Mouse (Mus musculus) ovary, adult 18-20 months (tissue): ENCODE measurements around the gene Yif1a.

Experiments used
- DNase-seq: peaks from one replicate; pipeline ENCODE4 v3.0.0; 2022; ENCODE audit warnings: low spot score, mixed read lengths

Yif1a gene

DNA sequence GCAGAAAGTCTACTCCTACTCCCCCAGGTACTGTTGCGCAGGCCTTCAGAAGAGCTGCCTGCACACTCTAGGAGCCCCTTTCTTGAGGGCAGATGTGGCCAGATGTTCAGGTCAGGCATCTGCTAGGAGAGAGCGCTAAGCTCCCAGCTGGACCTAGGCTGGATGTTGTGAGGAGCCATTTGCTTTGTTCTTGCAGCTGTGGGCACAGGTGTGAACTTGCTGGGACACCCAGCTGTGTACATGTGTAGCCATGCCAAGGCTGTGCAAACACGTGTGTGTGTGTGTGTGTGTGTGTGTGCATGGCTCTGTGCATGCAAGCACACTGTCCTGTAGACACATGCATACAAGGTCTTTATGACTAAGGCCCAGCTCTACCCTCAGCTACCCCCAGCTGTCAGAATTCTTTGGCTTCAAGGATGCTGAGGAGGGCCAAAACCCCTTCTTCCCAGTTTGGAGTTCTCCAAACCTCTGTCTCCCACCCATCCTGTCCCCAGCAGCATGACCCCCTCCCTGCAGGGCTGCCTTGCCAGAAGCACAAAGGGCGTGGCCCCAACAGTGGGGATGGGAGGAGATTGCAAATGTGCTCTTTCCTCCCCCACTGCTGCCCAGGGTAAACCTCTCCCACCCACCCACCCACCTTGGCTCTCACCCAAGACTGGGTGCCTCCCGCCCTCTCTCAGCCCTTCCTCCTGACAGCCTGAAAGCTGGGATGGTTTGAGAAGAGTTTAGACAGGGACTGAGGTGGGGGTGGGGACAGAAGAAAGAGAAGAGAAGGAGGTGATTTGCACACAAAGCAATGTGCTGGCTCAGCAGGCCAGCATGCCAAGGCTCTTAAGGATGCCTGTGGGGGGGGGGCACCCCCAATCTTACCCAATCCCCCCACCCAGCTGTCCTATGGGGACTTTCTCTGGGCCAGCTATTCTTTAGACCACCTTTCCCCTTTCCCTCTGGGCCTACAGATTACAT, 27.7 kb upstream of the Yif1a start:
- DNase-seq = peak; percentile 21

DNA sequence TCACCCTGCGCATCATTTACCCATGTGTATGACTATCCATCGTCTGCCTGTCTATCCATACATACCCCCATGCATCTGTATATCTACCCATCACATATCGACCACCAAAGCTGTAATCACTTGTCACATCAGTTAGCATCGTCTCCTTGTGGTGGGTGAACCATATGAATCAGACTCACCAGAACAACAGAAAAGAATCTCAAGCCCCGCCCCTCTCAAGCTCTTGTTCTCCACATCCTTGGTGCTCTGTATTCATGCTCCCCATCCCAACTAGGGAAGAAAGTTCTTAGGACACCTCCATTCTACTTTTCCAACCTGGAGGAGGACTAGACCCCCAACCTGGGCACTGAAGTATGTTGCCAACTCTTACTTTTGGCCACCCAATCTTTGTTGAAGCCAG, 26.3 kb upstream of the Yif1a start:
- no peak for DNase-seq

DNA sequence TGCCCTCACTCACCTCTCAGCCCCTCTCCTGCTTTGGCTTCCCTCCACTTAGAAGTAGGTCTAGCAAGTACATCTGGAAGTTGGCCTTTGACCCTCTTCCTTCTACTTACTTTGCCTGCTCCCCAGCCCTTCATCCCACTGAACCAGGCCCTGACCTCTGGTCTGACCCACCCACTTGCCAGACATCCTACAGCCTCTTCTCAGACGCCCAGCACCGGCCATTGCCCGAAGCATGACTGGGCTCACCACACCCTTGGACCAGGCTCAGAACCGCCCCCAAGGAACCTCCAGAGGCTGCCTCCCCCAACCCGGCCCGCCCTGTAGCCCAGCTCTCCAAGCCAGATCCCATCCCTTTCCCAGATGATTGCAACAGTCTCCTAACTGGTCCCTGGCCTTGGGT, 25.9 kb upstream of the Yif1a start:
- no peak for DNase-seq

DNA sequence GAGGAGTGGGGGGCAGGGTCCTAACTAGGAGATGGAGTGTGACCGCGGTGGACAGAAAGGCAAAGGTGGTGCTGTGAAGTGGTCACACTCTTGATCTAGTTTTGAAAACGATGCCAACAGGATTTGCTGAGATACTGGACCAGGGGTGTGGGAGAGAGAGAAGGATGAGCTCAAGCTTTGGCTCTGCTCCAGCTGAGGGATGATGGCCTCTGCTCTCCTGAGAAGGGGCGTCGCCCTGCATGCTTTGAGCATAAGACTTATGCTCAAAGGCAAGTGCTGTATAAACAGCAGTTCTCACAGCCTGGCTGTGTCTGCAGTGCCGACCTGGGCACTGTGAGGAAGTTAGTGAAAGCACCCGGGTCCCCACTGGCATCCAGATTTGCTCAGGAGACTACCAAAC, 23.2 kb upstream of the Yif1a start:
- no peak for DNase-seq

DNA sequence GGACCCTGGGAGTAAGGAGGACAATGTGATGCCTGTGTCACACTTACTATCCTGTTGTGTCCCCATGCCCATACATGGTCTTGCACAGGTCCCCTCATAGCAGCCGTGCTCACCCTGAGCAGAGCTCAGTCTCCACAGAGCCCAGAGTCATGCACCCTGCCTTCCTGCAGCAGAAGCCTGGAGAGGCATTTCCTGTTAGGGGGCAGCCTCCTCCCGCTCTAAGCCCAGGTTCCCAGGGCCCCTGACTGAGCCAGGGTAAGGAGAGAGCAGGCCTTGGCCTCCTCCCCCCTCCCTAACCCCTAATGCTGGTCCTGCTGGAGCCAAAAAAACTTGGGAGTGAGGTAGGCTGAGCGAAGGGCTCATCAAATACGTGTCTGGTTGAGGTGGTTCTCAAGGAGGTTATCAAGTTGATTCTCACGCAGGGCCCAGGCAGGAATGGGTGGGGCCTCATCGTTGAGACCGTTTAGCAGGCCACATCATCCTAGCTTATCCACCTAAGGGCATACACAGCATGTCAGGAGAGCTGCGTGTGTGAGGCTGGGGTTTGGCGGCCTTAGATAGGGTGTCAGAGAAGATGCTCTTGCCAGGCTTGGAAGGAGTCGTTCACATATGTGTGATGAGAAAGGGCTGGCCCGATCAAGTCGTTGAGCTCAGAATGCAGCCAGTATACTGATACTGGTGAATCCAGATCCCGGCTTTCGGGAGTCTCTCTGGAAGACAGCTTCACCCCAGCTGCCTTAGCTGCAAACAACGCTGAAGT, 21.1 kb upstream of the Yif1a start:
- DNase-seq = no peak

DNA sequence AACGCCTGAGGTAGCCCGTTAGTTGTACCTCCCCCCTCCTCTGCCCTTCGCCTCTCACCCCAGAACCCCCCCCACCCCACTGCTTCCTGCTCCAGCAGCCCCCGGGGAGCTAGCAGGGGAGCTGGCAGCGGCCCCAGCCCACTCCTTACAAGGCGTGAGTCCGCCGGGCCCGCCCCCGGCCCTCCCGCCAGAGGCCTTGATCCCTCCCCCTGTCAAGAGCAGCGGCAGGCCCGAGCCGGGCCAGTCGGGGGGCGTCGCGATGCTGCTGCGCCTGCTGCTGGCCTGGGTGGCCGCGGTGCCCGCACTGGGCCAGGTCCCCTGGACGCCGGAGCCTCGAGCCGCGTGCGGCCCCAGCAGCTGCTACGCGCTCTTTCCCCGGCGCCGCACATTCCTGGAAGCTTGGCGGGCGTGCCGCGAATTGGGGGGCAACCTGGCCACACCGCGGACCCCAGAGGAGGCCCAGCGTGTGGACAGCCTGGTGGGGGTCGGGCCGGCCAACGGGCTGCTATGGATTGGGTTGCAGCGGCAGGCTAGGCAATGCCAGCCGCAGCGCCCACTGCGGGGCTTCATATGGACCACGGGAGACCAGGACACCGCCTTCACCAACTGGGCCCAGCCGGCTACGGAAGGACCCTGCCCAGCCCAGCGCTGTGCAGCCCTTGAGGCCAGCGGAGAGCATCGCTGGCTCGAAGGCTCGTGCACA, 20.3 kb upstream of the Yif1a start, which contains the start of gene Cd248:
Gene Cd248, plus strand, starts transcription at position 212 of the 703 bp plus-strand sequence.
- peak; percentile 60 for DNase-seq

DNA sequence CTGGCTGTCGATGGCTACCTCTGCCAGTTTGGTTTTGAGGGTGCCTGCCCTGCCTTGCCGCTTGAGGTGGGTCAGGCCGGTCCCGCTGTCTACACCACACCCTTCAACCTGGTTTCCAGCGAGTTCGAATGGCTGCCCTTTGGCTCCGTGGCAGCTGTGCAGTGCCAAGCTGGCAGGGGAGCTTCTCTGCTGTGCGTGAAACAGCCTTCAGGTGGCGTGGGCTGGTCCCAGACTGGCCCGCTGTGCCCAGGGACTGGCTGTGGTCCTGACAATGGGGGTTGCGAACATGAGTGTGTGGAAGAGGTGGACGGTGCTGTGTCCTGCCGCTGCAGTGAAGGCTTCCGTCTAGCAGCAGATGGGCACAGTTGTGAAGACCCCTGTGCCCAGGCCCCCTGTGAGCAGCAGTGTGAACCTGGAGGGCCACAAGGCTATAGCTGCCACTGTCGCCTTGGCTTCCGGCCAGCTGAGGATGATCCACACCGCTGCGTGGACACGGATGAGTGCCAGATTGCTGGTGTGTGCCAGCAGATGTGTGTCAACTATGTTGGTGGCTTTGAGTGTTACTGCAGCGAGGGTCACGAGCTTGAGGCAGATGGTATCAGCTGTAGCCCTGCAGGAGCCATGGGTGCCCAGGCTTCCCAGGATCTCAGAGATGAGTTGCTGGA, 19.6 kb upstream of the Yif1a start:
- no peak for DNase-seq

DNA sequence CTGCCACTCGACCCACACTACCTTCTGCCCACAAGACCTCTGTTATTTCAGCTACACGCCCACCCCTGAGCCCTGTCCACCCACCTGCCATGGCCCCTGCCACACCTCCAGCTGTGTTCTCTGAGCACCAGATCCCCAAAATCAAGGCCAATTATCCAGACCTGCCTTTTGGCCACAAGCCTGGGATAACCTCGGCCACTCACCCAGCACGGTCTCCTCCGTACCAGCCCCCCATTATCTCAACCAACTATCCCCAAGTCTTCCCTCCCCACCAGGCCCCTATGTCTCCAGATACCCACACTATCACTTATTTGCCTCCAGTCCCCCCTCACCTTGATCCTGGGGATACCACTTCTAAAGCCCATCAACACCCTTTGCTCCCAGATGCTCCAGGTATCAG, 18.9 kb upstream of the Yif1a start:
- no peak for DNase-seq

DNA sequence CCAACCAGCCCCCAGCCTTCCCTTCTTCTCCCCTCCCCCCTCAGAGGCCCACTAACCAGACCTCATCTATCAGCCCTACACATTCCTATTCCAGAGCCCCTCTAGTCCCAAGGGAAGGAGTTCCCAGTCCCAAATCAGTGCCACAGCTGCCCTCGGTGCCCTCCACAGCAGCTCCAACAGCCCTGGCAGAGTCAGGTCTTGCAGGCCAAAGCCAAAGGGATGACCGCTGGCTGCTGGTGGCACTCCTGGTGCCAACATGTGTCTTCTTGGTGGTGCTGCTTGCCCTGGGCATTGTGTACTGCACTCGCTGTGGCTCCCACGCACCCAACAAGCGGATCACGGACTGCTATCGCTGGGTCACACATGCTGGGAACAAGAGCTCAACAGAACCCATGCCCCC, 18.4 kb upstream of the Yif1a start:
- DNase-seq = no peak

DNA sequence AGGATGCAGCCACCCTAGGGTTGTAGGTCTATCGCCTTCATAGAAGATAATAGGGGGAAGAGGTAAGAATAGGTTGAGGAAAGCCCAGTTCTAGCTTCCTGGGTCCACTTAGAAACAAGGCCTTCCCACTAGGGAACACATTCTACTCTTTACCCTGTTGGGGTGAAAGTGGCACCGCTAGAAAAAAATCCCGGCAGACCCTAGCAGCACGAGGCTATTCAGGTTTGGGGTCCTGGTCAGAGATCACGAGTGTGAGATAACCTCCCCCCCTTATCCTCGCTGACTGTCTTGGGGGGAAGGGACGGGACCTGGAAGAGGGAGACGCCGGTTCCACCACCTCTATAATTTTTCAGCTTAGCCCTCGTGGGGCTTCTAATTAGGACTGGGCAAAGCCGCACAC, 17.3 kb upstream of the Yif1a start:
- no peak for DNase-seq

DNA sequence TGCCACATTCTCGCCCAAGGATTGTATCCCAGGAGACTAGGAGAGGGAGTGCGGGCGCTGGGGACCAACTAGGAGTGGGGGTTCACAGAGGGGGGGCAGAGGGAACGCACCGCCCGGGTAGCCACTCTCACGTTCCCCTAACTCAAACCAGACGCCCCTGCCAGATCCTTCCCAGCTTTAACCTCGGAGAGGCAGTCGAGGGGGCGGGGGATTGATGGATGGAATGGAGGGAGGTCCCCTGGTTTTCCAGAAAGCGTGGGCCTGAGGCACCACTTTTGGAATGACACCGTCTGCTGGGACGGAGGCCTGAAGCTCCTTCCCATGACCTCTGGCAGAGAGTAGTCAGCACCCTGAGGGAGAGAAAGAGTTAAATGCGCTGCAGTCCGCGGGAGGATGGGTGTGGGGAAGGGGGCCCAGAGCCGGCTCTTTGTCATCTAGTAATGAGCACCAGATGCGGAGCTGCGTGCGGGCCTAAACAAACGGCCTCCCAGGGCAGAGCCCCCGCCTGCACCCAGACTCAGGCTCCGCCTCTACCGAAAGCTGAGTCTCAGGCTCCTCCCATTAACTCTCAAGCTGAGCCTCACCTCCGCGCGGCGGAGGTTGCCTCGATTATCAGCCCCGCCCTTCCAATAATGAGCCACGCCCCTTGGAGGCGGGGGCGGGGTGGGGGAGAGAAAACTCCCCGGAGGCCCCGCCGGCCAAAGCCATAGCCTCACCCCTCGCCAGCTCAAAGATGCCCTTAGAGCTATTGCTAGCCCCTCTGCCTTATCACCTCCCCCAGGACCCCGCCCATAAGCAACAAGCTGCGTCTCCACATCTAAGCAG, 16.6 kb upstream of the Yif1a start:
- DNase-seq = peak; percentile 72

DNA sequence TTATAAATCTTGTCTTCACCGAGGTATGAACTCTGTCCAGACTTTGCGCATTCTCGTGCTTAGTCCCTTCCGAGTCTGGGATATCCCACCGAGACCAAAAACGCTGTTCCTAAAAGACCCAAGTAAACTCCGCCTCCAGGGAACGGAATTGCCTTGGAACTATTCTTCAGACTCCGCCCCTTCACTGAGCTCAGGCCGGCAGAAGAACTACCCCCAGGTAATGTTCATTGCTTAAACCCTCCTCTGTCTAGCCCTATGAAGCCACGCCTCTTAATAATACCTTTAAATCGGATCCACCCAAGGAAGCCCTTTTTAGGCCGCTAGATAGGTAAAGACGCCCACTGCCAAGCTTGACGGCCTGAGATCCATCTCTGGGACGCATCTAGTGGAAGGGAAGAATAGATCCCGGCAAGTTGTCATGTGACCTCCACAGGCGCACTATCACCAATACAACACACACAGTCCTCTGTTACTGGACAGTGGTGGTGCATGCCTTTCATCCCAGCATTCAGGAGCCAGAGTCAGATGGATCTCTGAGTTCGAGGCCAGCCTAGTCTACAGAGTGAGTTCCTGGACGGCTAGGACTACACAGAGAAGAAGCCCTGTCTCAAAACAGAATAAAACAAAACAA, 15.8 kb upstream of the Yif1a start:
- no peak for DNase-seq

DNA sequence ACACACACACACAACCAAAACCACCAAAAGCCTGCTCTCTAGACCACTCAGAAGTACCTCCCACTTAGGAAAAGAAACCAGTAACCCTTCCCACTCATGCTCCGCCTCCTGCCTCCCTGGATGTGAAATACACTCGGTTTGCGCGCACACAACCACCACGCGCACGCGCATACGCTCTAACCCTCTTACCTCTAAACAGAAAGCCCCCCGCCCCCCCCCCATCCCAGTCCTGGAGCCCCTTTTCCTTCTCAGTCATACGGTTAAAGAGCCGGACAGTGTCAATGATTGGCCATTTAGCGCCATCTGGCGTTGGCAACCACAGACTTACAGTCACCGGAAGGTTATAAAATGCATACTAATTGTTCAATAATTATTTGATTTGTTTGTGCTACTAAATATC, 15.3 kb upstream of the Yif1a start:
- no peak for DNase-seq

DNA sequence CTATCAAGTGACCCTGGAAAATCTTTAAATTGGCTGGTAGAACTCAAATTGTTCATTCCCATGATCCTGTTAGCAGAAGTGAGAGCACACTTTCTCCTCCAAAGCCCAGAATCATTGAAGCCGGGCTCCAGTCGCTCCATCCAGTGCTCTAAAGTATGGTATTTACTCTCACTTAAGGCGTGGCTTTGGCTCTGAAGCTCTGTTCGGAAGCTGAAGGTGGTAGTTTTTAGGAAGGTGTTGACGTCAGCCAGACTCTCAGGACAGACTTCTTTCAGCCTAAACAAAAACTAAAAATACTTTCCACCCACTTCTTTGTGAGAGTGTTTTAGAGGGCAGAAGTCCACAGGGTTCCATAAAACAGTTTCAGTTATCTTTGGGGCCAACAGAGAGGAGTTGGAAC, 14.8 kb upstream of the Yif1a start:
- DNase-seq = no peak

DNA sequence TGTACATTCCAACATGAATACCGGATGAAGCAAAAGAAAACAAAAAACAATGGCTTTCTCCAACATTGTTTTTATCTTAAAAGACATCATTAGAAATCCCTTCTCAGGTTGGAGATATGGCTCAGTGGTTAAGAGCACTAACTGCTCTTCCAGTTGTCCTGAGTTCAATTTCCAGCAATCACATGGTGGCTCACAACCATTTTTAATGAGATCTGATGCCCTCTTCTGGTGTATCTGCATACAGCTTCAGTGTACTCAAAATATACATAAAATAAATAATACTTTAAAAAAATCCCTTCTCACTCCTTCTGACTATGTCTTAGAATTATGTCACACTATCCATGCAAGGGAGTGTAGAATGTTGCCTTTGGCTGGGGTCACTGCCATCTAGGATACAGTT, 9.1 kb upstream of the Yif1a start:
- DNase-seq = no peak

DNA sequence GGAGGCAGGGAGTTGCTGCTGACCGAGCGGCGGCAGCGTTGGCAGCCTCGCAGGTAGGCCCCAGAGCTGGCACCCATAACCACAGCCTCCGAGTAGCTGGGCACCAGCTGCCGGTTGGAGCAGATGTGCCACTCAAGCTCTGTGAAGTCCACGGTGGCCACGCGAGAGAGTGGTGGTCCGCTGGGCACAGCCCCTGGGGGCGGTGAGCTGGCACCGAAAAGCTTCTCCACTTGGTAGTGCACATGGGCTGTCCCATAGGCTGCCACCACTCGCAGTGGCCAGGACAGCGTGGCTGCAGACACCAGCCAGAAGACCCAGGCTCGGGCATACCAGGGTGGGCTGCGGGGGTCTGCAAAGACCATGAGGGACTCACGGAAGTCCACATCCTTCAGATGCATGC, 6.3 kb upstream of the Yif1a start:
- DNase-seq = no peak

DNA sequence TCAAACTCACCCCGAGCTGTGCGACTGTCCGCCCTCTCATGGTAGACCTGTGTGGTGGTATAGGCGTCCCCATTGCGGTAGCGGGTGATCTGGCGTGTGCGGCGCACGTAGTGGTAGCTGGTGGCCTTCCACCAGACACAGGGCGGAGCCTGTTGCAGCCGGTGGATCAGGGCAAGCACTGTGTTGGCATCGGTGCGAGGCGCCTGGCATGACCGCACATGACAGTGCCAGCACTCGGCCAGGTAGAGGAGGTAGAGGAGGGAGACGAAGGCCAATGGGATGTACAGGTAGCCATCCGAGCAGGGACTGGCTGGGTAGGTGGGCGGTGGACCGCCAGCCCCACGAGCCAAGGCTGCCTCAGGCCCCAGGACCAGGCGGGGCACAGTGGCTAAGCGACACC, 5.7 kb upstream of the Yif1a start:
- no peak for DNase-seq

DNA sequence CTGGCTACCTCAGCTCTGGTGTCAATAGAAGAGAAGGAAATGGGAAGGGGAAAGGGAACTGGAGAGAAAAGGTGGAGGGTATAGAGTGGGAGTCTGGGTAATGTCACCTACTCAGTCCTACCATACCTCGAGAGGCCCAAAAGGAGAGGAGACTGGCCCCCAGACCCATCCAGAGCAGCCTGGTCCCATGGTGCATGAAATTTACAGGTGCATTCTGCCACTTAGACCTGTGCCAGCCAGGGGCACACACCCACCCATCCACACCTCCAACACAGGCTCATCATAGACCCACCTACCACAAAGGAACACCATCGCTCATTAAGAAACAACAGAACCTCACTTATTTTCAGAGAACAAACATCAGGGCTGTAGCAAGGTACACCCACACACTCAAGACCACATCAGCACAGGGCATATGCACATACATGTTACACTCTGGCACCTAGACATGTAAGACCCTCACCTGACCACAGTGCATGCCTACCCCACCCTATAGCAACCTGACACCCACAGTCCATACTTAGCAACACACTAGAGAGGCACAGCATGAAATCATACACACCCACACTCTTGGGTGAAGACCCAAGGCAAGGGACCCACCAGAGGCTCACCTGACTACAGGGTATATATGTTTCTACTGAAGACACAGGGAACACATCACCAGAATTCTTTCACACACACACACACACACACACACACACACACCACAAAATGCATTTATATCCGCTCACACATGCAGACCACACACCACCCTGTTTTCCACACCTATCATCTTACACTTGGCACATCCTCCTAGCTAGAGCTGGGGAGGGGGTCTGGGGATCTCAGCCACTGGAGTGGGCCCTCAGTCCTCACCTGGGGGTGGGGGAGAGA, 4.1 kb upstream of the Yif1a start:
- DNase-seq = no peak

DNA sequence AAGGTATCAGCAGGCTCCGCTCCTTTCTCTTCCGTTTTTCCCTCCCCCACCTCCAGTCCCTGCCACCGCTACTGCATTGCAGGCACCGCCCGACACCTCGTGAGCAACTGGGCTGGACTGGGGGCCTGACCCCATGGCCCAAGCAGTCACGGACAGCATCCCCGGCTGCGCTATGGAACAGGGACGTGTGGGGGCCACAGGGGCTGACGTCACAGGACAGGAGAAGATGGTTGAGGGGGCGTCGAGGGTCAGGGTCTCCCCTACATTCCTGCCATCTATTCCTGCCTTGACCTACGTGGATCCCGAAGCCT, 3.5 kb upstream of the Yif1a start:
- no peak for DNase-seq
